ENCODE assay signal across 8 mouse cellular contexts in the genomic region with DNA sequence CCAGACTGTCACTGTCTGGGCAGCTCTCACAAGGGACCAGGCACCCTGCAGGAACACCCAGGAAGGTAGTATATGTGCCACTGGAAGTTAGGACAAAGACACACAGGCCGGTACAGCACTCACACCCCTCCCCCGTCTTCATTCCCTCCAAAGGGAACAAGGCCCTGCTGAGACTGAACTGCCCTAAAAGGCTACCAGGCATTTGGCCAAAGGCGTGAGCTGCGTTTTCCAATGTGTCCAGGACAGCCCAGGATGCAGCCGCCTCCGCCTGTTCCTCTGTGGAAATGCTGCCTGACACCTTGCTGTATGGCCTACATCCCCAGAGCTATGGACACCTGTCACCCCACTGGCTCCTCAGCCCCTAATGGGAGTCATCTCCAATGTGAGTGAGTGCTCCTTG. TPM values are rescaled to one million over a fixed set of nuclear protein-coding genes. Genes with fewer than 3 reads are reported as not detected.
A peak's percentile ranks its signal among the peaks of the same experiment; 100 is the strongest.
DNase-seq lines count a peak whose midpoint lies in the region; ATAC-seq and TF ChIP-seq lines count a peak whose summit lies in the region.

No protein-coding gene starts in this region.

- no peak for TF ChIP-seq POLR2A in testis, adult 2 months (IDR thresholded peaks at IDR 0.05; ENCODE audit: control insufficient read depth, low read depth, low read length)

- H3K36me3 ChIP-seq in midbrain, embryonic 14.5 days (ENCODE audit: control insufficient read depth, insufficient read depth, low read length) = no peaks in the 10 kb centered on the region
- no peaks in the 10 kb centered on the region for H3K36me3 ChIP-seq in midbrain, embryonic 15.5 days (replicated peaks)
- no peaks in the 10 kb centered on the region for H3K36me3 ChIP-seq in heart, embryonic 14.5 days (ENCODE audit: control insufficient read depth, insufficient read depth, low read length)
- no peaks in the 10 kb centered on the region for H3K36me3 ChIP-seq in testis, adult 2 months (ENCODE audit: control insufficient read depth, insufficient read depth, low read length)

- no peaks in the 10 kb centered on the region for H3K27me3 ChIP-seq in midbrain, embryonic 14.5 days (ENCODE audit: control insufficient read depth, insufficient read depth, low read length)
- H3K27me3 ChIP-seq in midbrain, embryonic 15.5 days (replicated peaks) = peaks cover 5% of the 10 kb centered on the region; the same call in 1 of the 2 replicates
- no peaks in the 10 kb centered on the region for H3K27me3 ChIP-seq in heart, embryonic 14.5 days (ENCODE audit: control insufficient read depth, insufficient read depth, low read length)
- no peaks in the 10 kb centered on the region for H3K27me3 ChIP-seq in testis, adult 2 months (ENCODE audit: control insufficient read depth, insufficient read depth, low read length)

- no peak for ATAC-seq in midbrain, embryonic 14.5 days (ENCODE audit: low FRiP score, low TSS enrichment)
- ATAC-seq in midbrain, embryonic 15.5 days (replicated peaks) = no peak
- ATAC-seq in heart, embryonic 14.5 days (ENCODE audit: insufficient number of reproducible peaks, insufficient read depth, low FRiP score, low read depth) = peak; percentile 41; the same call in 1 of the 2 replicates

- 50% methylated on average over 6 of the region's 6 CpGs for WGBS in midbrain, embryonic 14.5 days
- WGBS in midbrain, embryonic 15.5 days = 42% methylated on average over 6 of the region's 6 CpGs
- WGBS in heart, embryonic 14.5 days = 37% methylated on average over 6 of the region's 6 CpGs

- H3K4me1 ChIP-seq in midbrain, embryonic 14.5 days (ENCODE audit: control insufficient read depth, insufficient read depth, low read length) = 0 out of 2 replicates have a peak, but pooled peaks cover 5% of the 10 kb centered on the region
- peaks cover 10% of the 10 kb centered on the region; the same call in 1 of the 2 replicates for H3K4me1 ChIP-seq in midbrain, embryonic 15.5 days
- peaks cover 29% of the 10 kb centered on the region in 2 experiments for H3K4me1 ChIP-seq in heart, embryonic 14.5 days (ENCODE audit: control insufficient read depth in 2 of 2, insufficient read depth in 2 of 2, low read length in 2 of 2)
- H3K4me1 ChIP-seq in testis, adult 2 months (ENCODE audit: control insufficient read depth, insufficient read depth, low read length) = no peaks in the 10 kb centered on the region

- no peak for TF ChIP-seq CTCF in testis, adult 2 months (IDR thresholded peaks at IDR 0.05; ENCODE audit: control insufficient read depth, insufficient read depth, insufficient replicate concordance, low read depth, low read length)

- H3K27ac ChIP-seq in midbrain, embryonic 14.5 days (replicated peaks; ENCODE audit: low read depth, low read length) = no peak overlapping the region
- H3K27ac ChIP-seq in midbrain, embryonic 15.5 days = no peak overlapping the region
- H3K27ac ChIP-seq in heart, embryonic 14.5 days (replicated peaks in 1 of 2; ENCODE audit: control insufficient read depth in 1 of 2, insufficient read depth in 1 of 2, low read depth in 2 of 2, low read length in 2 of 2) = peak overlapping the region; percentile 38 to 50; a peak in 3 of 4 replicates
- peak overlapping the region; percentile 48 for H3K27ac ChIP-seq in testis, adult 2 months (ENCODE audit: control insufficient read depth, insufficient read depth, low read depth, low read length)

- no peak overlapping the region for H3K9ac ChIP-seq in midbrain, embryonic 14.5 days (replicated peaks; ENCODE audit: low read length)
- no peak overlapping the region for H3K9ac ChIP-seq in midbrain, embryonic 15.5 days
- H3K9ac ChIP-seq in heart, embryonic 14.5 days (ENCODE audit: low read length) = 0 out of 2 replicates have a peak overlapping the region, but pooled peaks have one; percentile 55

- H3K4me3 ChIP-seq in midbrain, embryonic 14.5 days (replicated peaks; ENCODE audit: low read depth, low read length) = no peak overlapping the region
- no peak overlapping the region for H3K4me3 ChIP-seq in midbrain, embryonic 15.5 days
- H3K4me3 ChIP-seq in heart, embryonic 14.5 days (ENCODE audit: control insufficient read depth in 1 of 2, insufficient read depth in 1 of 2, low read depth in 1 of 2, low read length in 2 of 2) = no peak overlapping the region
- peak overlapping the region; percentile 40 for H3K4me3 ChIP-seq in testis, adult 2 months (ENCODE audit: control insufficient read depth, low read depth, low read length)

- DNase-seq in midbrain, embryonic 14.5 days = peak; percentile 32
- peak; percentile 63 to 67 for DNase-seq in cerebellum, postnatal 10 days
- peak; percentile 82 for DNase-seq in kidney, postnatal 10 days
- no peak for DNase-seq in layer of hippocampus, postnatal 14 days (ENCODE audit: low spot score in 2 of 2)
- DNase-seq in left cerebral cortex, adult 9 months (ENCODE audit: low spot score in 2 of 2) = no peak

- no peak overlapping the region for H3K4me2 ChIP-seq in midbrain, embryonic 14.5 days (ENCODE audit: low read length)
- H3K4me2 ChIP-seq in midbrain, embryonic 15.5 days = no peak overlapping the region
- no peak overlapping the region for H3K4me2 ChIP-seq in heart, embryonic 14.5 days (ENCODE audit: low read length)

- no peaks in the 10 kb centered on the region for H3K9me3 ChIP-seq in midbrain, embryonic 14.5 days (ENCODE audit: control insufficient read depth, low read length)
- no peaks in the 10 kb centered on the region for H3K9me3 ChIP-seq in midbrain, embryonic 15.5 days
- no peaks in the 10 kb centered on the region for H3K9me3 ChIP-seq in heart, embryonic 14.5 days (ENCODE audit: control insufficient read depth, low read length)

RNA-seq across cellular contexts. Expression of a gene that starts 31.3 kb away (rescaled TPM):
- polyA plus RNA-seq in midbrain, embryonic 14.5 days (2014; fragmentation: Nextera tagmentation; extraction: Ambion mirVana) = 4.7 and 8.7 TPM in 2 replicates
- polyA plus RNA-seq in midbrain, embryonic 15.5 days (2015; fragmentation: Nextera tagmentation; extraction: Ambion mirVana) = 34.3 and 37.4 TPM in 2 replicates
- polyA plus RNA-seq in heart, embryonic 14.5 days (2014; fragmentation: Nextera tagmentation; extraction: Ambion mirVana) = 1.3 and 1.6 TPM in 2 replicates
- polyA plus RNA-seq in testis, adult 2 months (2012; rRNA removed) = 14.6 and 15.8 TPM in 2 replicates
- total RNA-seq in layer of hippocampus, postnatal 14 days (2021) = 10 to 100 TPM; 17.6 to 20.8 TPM

RNA-seq across cellular contexts. Expression of a gene that starts 42.2 kb away (rescaled TPM):
- 22.3 and 28.5 TPM in 2 replicates for polyA plus RNA-seq in midbrain, embryonic 14.5 days (2014; fragmentation: Nextera tagmentation; extraction: Ambion mirVana)
- polyA plus RNA-seq in midbrain, embryonic 15.5 days (2015; fragmentation: Nextera tagmentation; extraction: Ambion mirVana) = 31.5 and 32.5 TPM in 2 replicates
- 27.2 and 29.0 TPM in 2 replicates for polyA plus RNA-seq in heart, embryonic 14.5 days (2014; fragmentation: Nextera tagmentation; extraction: Ambion mirVana)
- 13.7 and 17.0 TPM in 2 replicates for polyA plus RNA-seq in testis, adult 2 months (2012; rRNA removed)
- 10 to 100 TPM; 12.2 to 14.2 TPM for total RNA-seq in layer of hippocampus, postnatal 14 days (2021)

RNA-seq across cellular contexts. Expression of a gene that starts 50.3 kb away (rescaled TPM):
- not detected in 2 replicates for polyA plus RNA-seq in midbrain, embryonic 14.5 days (2014; fragmentation: Nextera tagmentation; extraction: Ambion mirVana)
- polyA plus RNA-seq in midbrain, embryonic 15.5 days (2015; fragmentation: Nextera tagmentation; extraction: Ambion mirVana) = 0.33 and 0.81 TPM in 2 replicates
- not detected in 2 replicates for polyA plus RNA-seq in heart, embryonic 14.5 days (2014; fragmentation: Nextera tagmentation; extraction: Ambion mirVana)
- 0.05 and 0.08 TPM in 2 replicates for polyA plus RNA-seq in testis, adult 2 months (2012; rRNA removed)
- total RNA-seq in layer of hippocampus, postnatal 14 days (2021) = not detected

RNA-seq across cellular contexts. Expression of a gene that starts 52.8 kb away (rescaled TPM):
- polyA plus RNA-seq in midbrain, embryonic 14.5 days (2014; fragmentation: Nextera tagmentation; extraction: Ambion mirVana) = 10.4 and 10.5 TPM in 2 replicates
- 19.0 and 23.5 TPM in 2 replicates for polyA plus RNA-seq in midbrain, embryonic 15.5 days (2015; fragmentation: Nextera tagmentation; extraction: Ambion mirVana)
- 18.9 and 19.4 TPM in 2 replicates for polyA plus RNA-seq in heart, embryonic 14.5 days (2014; fragmentation: Nextera tagmentation; extraction: Ambion mirVana)
- polyA plus RNA-seq in testis, adult 2 months (2012; rRNA removed) = 11.0 and 11.5 TPM in 2 replicates
- total RNA-seq in layer of hippocampus, postnatal 14 days (2021) = 1 to 10 TPM; 6.1 to 7.5 TPM

Comparison
In these comparisons a context has a peak if more than half of its experiments do, and no peak if none do; other contexts are left out.
1. DNase-seq: peak in midbrain, embryonic 14.5 days (single experiment), cerebellum, postnatal 10 days (2 of 2) and kidney, postnatal 10 days (single experiment); none in layer of hippocampus, postnatal 14 days (0 of 2) and left cerebral cortex, adult 9 months (0 of 2).
2. H3K27ac ChIP-seq: peak in heart, embryonic 14.5 days (2 of 2) and testis, adult 2 months (single experiment); none in midbrain, embryonic 14.5 days (single experiment) and midbrain, embryonic 15.5 days (single experiment).